Mouse (Mus musculus) hindbrain, embryonic 11.5 days (tissue): ENCODE results near the gene Lpcat3. TPM values are rescaled to one million over a fixed set of nuclear protein-coding genes. Genes with fewer than 3 reads are reported as not detected.

ENCODE experiments used
- ATAC-seq: fragments of 200-750 bp; cut with Nextera tagmentation; 2 replicates; pipeline ENCODE4 v1.8.0; 2017; ENCODE audit warnings: mild to moderate bottlenecking, moderate TSS enrichment, moderate library complexity; ENCODE audit not compliant: low FRiP score
- DNase-seq: peaks from one replicate; pipeline ENCODE4 v3.0.0-alpha.2; 2015; ENCODE audit warnings: low spot score
- H3K27ac ChIP-seq: fragments of 300-500 bp; sonication (generic); 2 replicates; pipeline ENCODE4 v1.5.1; 2014; ENCODE audit warnings: mild to moderate bottlenecking, low read depth, low read length
- H3K27me3 ChIP-seq: fragments of 300-500 bp; sonication (generic); 2 replicates; pipeline ENCODE4 v1.6.1; 2014; ENCODE audit warnings: mild to moderate bottlenecking, low read length, moderate library complexity, mixed read lengths; ENCODE audit not compliant: control insufficient read depth, insufficient read depth
- H3K36me3 ChIP-seq: fragments of 300-500 bp; sonication (generic); 2 replicates; pipeline ENCODE4 v1.6.1; 2014; ENCODE audit warnings: mild to moderate bottlenecking, low read length, moderate library complexity, mixed read lengths; ENCODE audit not compliant: control insufficient read depth, insufficient read depth
- H3K4me1 ChIP-seq: fragments of 300-500 bp; sonication (generic); replicated peaks from 2 replicates; pipeline ENCODE4 v1.6.1; 2014; ENCODE audit warnings: low read length, mixed read lengths; ENCODE audit not compliant: control insufficient read depth, insufficient read depth
- H3K4me2 ChIP-seq: fragments of 300-500 bp; sonication (generic); replicated peaks from 2 replicates; pipeline ENCODE4 v1.6.1; 2014; ENCODE audit warnings: mild to moderate bottlenecking, low read depth, low read length
- H3K4me3 ChIP-seq: fragments of 300-500 bp; sonication (generic); 2 replicates; pipeline ENCODE4 v1.5.1; 2014; ENCODE audit warnings: low read depth, low read length
- H3K9ac ChIP-seq: fragments of 300-500 bp; sonication (generic); 2 replicates; pipeline ENCODE4 v1.6.1; 2014; ENCODE audit warnings: low read depth, low read length
- H3K9me3 ChIP-seq: fragments of 300-500 bp; sonication (generic); 2 replicates; pipeline ENCODE4 v1.6.1; 2016; ENCODE audit warnings: low read length; ENCODE audit not compliant: control insufficient read depth
- WGBS: fragments of 180-500 bp; shearing (Covaris S2); extraction: QIAGEN DNeasy Blood & Tissue Kit; methylation state at CpG from one replicate; pipeline ENCODE4 v1.1.7; 2014; 5-methylcytosine and 5-hydroxymethylcytosine counted together
- polyA plus RNA-seq: library from polyadenylated mRNA; unstranded; fragments of >200 nt; fragmentation: Nextera tagmentation; extraction: Ambion mirVana; gene quantifications from 2 replicates; pipeline ENCODE4 v1.2.1, GENCODE M21; 2014

Gene Lpcat3
- polyA plus RNA-seq, 1 experiment from 2014 or later: 43.2 TPM

GRCm38 (mm10) chr6:124646394-124646793 is 16.4 kb upstream of the Lpcat3 start:
- 75% methylated on average over 1 of the region's 1 CpGs for WGBS
- Histone ChIP-seq H3K36me3 (no peaks in the 10 kb centered on the region), H3K4me2 (no peak overlapping the region), H3K27me3 (no peaks in the 10 kb centered on the region), H3K4me1 (no peaks in the 10 kb centered on the region), H3K9ac (no peak overlapping the region), H3K9me3 (no peaks in the 10 kb centered on the region), H3K4me3 (no peak overlapping the region), H3K27ac (no peak overlapping the region)
- ATAC-seq (no peak), DNase-seq (no peak)

GRCm38 (mm10) chr6:124655893-124656292 is 6.9 kb upstream of the Lpcat3 start:
- no peaks in the 10 kb centered on the region for H3K36me3 ChIP-seq
- DNase-seq (no peak), ATAC-seq (no peak)
- no peak overlapping the region for H3K4me3 ChIP-seq
- no peaks in the 10 kb centered on the region for H3K4me1 ChIP-seq
- H3K9ac ChIP-seq: no peak overlapping the region
- H3K27me3 ChIP-seq: no peaks in the 10 kb centered on the region
- no peak overlapping the region for H3K4me2 ChIP-seq
- peaks cover 5% of the 10 kb centered on the region; the same call in 1 of the 2 replicates for H3K9me3 ChIP-seq
- 73% methylated on average over 6 of the region's 6 CpGs for WGBS
- no peak overlapping the region for H3K27ac ChIP-seq

GRCm38 (mm10) chr6:124658067-124658466 is 4.8 kb upstream of the Lpcat3 start:
- H3K27me3 ChIP-seq: no peaks in the 10 kb centered on the region
- peaks cover 5% of the 10 kb centered on the region; the same call in 1 of the 2 replicates for H3K9me3 ChIP-seq

GRCm38 (mm10) chr6:124661156-124661806 is 1.5 kb upstream of the Lpcat3 start:
- ATAC-seq (no peak), DNase-seq (no peak)
- Histone ChIP-seq H3K4me1 (0 out of 2 replicates have a peak, but pooled peaks cover 2% of the 10 kb centered on the region), H3K4me3 (no peak overlapping the region), H3K9me3 (no peaks in the 10 kb centered on the region), H3K27ac (no peak overlapping the region), H3K27me3 (no peaks in the 10 kb centered on the region), H3K36me3 (no peaks in the 10 kb centered on the region), H3K4me2 (no peak overlapping the region), H3K9ac (no peak overlapping the region)
- WGBS: 95% methylated on average over 4 of the region's 4 CpGs

More at GRCm38 (mm10) chr6:124658067-124658466, 4.8 kb upstream of the Lpcat3 start:
- no peak overlapping the region for H3K27ac ChIP-seq
- H3K4me3 ChIP-seq: no peak overlapping the region
- no peak overlapping the region for H3K4me2 ChIP-seq
- no peak overlapping the region for H3K9ac ChIP-seq
- no peak for DNase-seq
- 75% methylated on average over 2 of the region's 2 CpGs for WGBS
- H3K36me3 ChIP-seq: no peaks in the 10 kb centered on the region
- H3K4me1 ChIP-seq: no peaks in the 10 kb centered on the region
- no peak for ATAC-seq

- Histone ChIP-seq H3K4me1 (0 out of 2 replicates have a peak, but pooled peaks cover 2% of the 10 kb centered on the region), H3K27ac (peak overlapping the region; percentile 74), H3K4me3 (peak overlapping the region; percentile 63), H3K27me3 (no peaks in the 10 kb centered on the region), H3K9me3 (no peaks in the 10 kb centered on the region), H3K36me3 (no peaks in the 10 kb centered on the region), H3K9ac (no peak overlapping the region; the same call in 1 of the 2 replicates), H3K4me2 (peak overlapping the region; percentile 63)
- DNase-seq (no peak), ATAC-seq (no peak)
- WGBS: 31% methylated on average over 6 of the region's 6 CpGs
Observed at GRCm38 (mm10) chr6:124661995-124662394, 832 bp upstream of the Lpcat3 start.

- Histone ChIP-seq H3K9me3 (no peaks in the 10 kb centered on the region), H3K36me3 (no peaks in the 10 kb centered on the region), H3K27ac (no peak overlapping the region), H3K4me3 (peak overlapping the region; percentile 63), H3K4me2 (peak overlapping the region; percentile 63), H3K4me1 (0 out of 2 replicates have a peak, but pooled peaks cover 2% of the 10 kb centered on the region), H3K27me3 (no peaks in the 10 kb centered on the region), H3K9ac (peak overlapping the region; percentile 64)
- WGBS: 18% methylated on average over 13 of the region's 13 CpGs
- no peak for ATAC-seq
- DNase-seq: no peak
Observed at GRCm38 (mm10) chr6:124663424-124663795, 583 bp downstream of the Lpcat3 start.

GRCm38 (mm10) chr6:124664256-124664655 is 1.4 kb downstream of the Lpcat3 start:
- 0 out of 2 replicates have a peak, but pooled peaks cover 2% of the 10 kb centered on the region for H3K4me1 ChIP-seq
- 89% methylated on average over 7 of the region's 7 CpGs for WGBS
- H3K27ac ChIP-seq: no peak overlapping the region
- H3K9me3 ChIP-seq: no peaks in the 10 kb centered on the region
- DNase-seq (no peak), ATAC-seq (no peak)
- no peak overlapping the region for H3K4me2 ChIP-seq
- no peak overlapping the region for H3K4me3 ChIP-seq
- no peaks in the 10 kb centered on the region for H3K36me3 ChIP-seq
- H3K27me3 ChIP-seq: no peaks in the 10 kb centered on the region
- H3K9ac ChIP-seq: no peak overlapping the region

GRCm38 (mm10) chr6:124665011-124665410 is 2.2 kb downstream of the Lpcat3 start:
- ATAC-seq (no peak), DNase-seq (no peak)
- Histone ChIP-seq H3K9ac (no peak overlapping the region), H3K27me3 (no peaks in the 10 kb centered on the region), H3K4me3 (no peak overlapping the region), H3K4me1 (0 out of 2 replicates have a peak, but pooled peaks cover 2% of the 10 kb centered on the region), H3K27ac (no peak overlapping the region), H3K4me2 (no peak overlapping the region), H3K9me3 (no peaks in the 10 kb centered on the region), H3K36me3 (no peaks in the 10 kb centered on the region)
- 95% methylated on average over 10 of the region's 10 CpGs for WGBS

GRCm38 (mm10) chr6:124669234-124669859 is 6.5 kb downstream of the Lpcat3 start:
- ATAC-seq: no peak
- no peak overlapping the region for H3K4me3 ChIP-seq
- no peak for DNase-seq
- H3K36me3 ChIP-seq: no peaks in the 10 kb centered on the region
- H3K9ac ChIP-seq: no peak overlapping the region
- WGBS: 90% methylated on average over 11 of the region's 11 CpGs
- H3K9me3 ChIP-seq: no peaks in the 10 kb centered on the region
- no peak overlapping the region for H3K27ac ChIP-seq
- no peak overlapping the region for H3K4me2 ChIP-seq
- no peaks in the 10 kb centered on the region for H3K27me3 ChIP-seq
- H3K4me1 ChIP-seq: no peaks in the 10 kb centered on the region
